Mouse (Mus musculus): Measurements from ENCODE around the gene Dlx3. TPM values are rescaled to one million over a fixed set of nuclear protein-coding genes. Genes with fewer than 3 reads are reported as not detected.

The Dlx3 gene
- polyA plus RNA-seq, 1 experiment = not detected

- Histone ChIP-seq H3K4me3 (ENCODE audit: insufficient read depth, low read length) (no peak overlapping the region), H3K4me1 (ENCODE audit: control insufficient read depth, insufficient read depth, low read length) (no peaks in the 10 kb centered on the region), H3K27ac (ENCODE audit: insufficient read depth, low read length) (no peak overlapping the region)
- TF ChIP-seq CTCF (IDR thresholded peaks at IDR 0.05; ENCODE audit: extremely low read depth, insufficient read depth, low read length) (peak; percentile 96), POLR2A (IDR thresholded peaks at IDR 0.05; ENCODE audit: extremely low read depth, insufficient read depth, low read length) (no peak)
These were observed 1.4 kb upstream of the Dlx3 start for GRCm38 (mm10) chr11:95118505-95118904.

DNA sequence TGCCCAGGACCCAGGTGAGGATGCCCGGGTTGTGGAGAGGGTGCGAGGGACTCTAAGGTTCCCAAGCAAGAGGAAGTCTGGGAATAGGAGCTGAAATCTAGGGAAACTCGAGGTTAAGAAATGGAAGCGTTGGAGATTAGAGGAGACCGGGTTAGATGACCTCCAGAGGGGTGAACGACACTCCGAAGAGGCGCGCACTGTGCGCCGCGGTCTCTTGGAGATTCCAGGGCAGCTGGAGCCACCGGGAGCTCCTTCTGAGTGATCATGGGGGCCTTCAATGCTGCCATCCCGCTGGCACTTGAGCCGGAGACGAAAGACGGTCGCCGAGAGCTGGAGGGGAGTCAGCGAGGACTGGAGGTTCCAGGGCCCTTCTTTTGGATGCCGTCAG lies 708 bp downstream of the Dlx3 start:
- H3K4me1 ChIP-seq (ENCODE audit: control insufficient read depth, insufficient read depth, low read length) = no peaks in the 10 kb centered on the region
- TF ChIP-seq CTCF (IDR thresholded peaks at IDR 0.05; ENCODE audit: extremely low read depth, insufficient read depth, low read length) (no peak), POLR2A (IDR thresholded peaks at IDR 0.05; ENCODE audit: extremely low read depth, insufficient read depth, low read length) (no peak)
- H3K27ac ChIP-seq (ENCODE audit: insufficient read depth, low read length) = no peak overlapping the region
- H3K4me3 ChIP-seq (ENCODE audit: insufficient read depth, low read length) = no peak overlapping the region

DNA sequence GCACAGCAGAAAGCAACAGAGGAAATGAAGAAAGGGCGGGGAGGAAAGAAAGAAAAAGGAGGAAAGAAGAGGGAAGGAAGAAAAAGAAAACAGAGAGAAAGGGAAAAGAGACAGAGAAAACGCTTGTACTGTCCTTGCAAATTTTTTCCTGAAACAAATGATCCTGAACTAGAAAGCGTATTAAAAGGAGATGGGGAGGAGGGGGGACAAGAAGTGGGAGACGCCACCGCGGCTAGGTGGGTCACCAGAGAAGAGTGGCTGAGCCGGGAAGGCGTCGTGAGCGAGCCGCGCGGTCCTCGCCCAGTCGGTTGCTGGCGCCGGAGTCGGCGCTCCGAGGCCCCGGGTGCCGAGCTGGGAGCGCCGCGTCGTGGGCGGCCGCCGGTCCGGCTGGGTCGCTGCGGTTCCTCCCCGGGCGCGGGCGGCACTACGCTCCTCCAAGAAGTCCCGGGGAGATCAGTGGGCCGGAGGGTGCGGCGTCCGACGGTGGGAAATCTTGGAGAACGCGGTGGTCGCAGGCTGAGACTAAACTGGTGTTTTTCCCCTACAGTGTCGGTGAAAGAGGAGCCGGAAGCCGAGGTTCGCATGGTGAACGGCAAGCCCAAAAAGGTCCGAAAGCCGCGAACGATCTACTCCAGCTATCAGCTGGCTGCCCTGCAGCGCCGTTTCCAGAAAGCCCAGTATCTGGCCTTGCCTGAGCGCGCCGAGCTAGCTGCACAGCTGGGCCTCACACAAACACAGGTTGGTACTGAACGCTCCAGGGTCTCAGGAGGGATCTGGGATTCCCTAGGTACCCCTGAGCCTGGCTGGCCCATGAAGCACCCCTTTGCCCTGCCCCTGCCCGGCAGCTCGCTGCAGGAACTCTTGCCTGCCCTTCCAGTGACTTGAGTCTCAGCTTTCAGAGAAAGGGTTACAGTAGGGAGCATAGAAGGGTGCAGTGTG lies 1.5 kb downstream of the Dlx3 start:
- TF ChIP-seq CTCF (IDR thresholded peaks at IDR 0.05; ENCODE audit: extremely low read depth, insufficient read depth, low read length) (no peak), POLR2A (IDR thresholded peaks at IDR 0.05; ENCODE audit: extremely low read depth, insufficient read depth, low read length) (no peak)
- no peak overlapping the region for H3K4me3 ChIP-seq (ENCODE audit: insufficient read depth, low read length)
- no peak overlapping the region for H3K27ac ChIP-seq (ENCODE audit: insufficient read depth, low read length)
- no peaks in the 10 kb centered on the region for H3K4me1 ChIP-seq (ENCODE audit: control insufficient read depth, insufficient read depth, low read length)

DNA sequence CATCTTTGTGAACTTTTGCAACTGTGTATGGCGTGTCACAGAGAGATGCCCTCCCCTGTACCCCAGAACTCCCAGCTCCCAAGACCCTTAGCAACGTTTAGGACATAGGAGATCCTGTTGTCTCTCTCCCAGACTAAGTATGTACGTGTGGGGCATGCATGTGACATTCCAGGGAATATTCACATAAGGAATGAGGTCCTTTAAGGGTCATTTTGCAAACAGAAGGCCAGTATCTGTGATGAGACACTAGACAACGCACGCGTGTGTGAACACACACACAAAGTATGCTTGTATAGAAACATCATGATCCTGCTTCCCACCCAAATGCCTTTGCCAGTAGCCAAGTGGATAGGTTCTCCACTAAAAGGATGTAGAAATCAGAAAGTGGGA lies 2.2 kb downstream of the Dlx3 start:
- Histone ChIP-seq H3K4me3 (ENCODE audit: insufficient read depth, low read length) (no peak overlapping the region), H3K4me1 (ENCODE audit: control insufficient read depth, insufficient read depth, low read length) (no peaks in the 10 kb centered on the region), H3K27ac (ENCODE audit: insufficient read depth, low read length) (no peak overlapping the region)
- TF ChIP-seq CTCF (IDR thresholded peaks at IDR 0.05; ENCODE audit: extremely low read depth, insufficient read depth, low read length) (no peak), POLR2A (IDR thresholded peaks at IDR 0.05; ENCODE audit: extremely low read depth, insufficient read depth, low read length) (no peak)

GRCm38 (mm10) chr11:95125366-95125948 lies 5.5 kb downstream of the Dlx3 start:
- no peak for TF ChIP-seq POLR2A (IDR thresholded peaks at IDR 0.05; ENCODE audit: extremely low read depth, insufficient read depth, low read length)
- TF ChIP-seq CTCF (IDR thresholded peaks at IDR 0.05; ENCODE audit: extremely low read depth, insufficient read depth, low read length) = no peak

GRCm38 (mm10) chr11:95126272-95127245 lies 6.6 kb downstream of the Dlx3 start:
- Histone ChIP-seq H3K4me1 (ENCODE audit: control insufficient read depth, insufficient read depth, low read length) (no peaks in the 10 kb centered on the region), H3K4me3 (ENCODE audit: insufficient read depth, low read length) (no peak overlapping the region), H3K27ac (ENCODE audit: insufficient read depth, low read length) (no peak overlapping the region)
- no peak for TF ChIP-seq CTCF (IDR thresholded peaks at IDR 0.05; ENCODE audit: extremely low read depth, insufficient read depth, low read length)
- TF ChIP-seq POLR2A (IDR thresholded peaks at IDR 0.05; ENCODE audit: extremely low read depth, insufficient read depth, low read length) = no peak

More at GRCm38 (mm10) chr11:95125366-95125948, 5.5 kb downstream of the Dlx3 start:
- Histone ChIP-seq H3K4me3 (ENCODE audit: insufficient read depth, low read length) (no peak overlapping the region), H3K4me1 (ENCODE audit: control insufficient read depth, insufficient read depth, low read length) (no peaks in the 10 kb centered on the region), H3K27ac (ENCODE audit: insufficient read depth, low read length) (no peak overlapping the region)

GRCm38 (mm10) chr11:95128359-95128758 lies 8.4 kb downstream of the Dlx3 start:
- H3K27ac ChIP-seq (ENCODE audit: insufficient read depth, low read length) = no peak overlapping the region
- no peak for TF ChIP-seq POLR2A (IDR thresholded peaks at IDR 0.05; ENCODE audit: extremely low read depth, insufficient read depth, low read length)
- TF ChIP-seq CTCF (IDR thresholded peaks at IDR 0.05; ENCODE audit: extremely low read depth, insufficient read depth, low read length) = no peak
- no peaks in the 10 kb centered on the region for H3K4me1 ChIP-seq (ENCODE audit: control insufficient read depth, insufficient read depth, low read length)
- H3K4me3 ChIP-seq (ENCODE audit: insufficient read depth, low read length) = no peak overlapping the region

DNA sequence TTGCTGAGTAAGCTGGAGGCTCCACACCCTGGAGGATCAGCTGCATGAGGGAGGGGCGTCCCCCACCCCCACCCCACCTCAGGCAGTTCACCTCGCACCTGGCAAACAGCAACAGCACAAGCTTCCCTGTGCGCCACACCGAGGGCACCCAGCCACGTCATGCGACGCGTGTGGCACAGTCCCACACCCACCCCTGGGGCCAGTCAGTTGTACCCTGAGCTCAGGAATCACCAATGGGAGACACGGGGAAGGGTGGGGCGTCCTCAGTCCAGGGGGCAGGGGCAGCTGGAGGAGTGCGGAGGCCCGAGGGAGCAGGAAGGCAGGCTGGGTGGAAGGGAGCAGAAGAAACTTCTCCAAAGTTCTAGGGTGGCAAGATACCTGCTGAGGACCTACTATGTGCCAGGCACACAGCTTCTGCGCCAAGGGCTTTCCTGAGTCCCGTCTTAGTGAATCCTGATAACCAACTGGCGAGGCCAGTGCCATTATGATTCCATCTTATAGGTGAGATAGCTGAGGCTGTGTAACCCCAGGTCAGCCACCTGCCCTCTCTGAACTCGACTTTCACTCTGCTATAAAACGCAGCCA lies 10.8 kb downstream of the Dlx3 start:
- H3K27ac ChIP-seq (ENCODE audit: insufficient read depth, low read length) = no peak overlapping the region
- H3K4me1 ChIP-seq (ENCODE audit: control insufficient read depth, insufficient read depth, low read length) = no peaks in the 10 kb centered on the region
- no peak overlapping the region for H3K4me3 ChIP-seq (ENCODE audit: insufficient read depth, low read length)
- TF ChIP-seq POLR2A (IDR thresholded peaks at IDR 0.05; ENCODE audit: extremely low read depth, insufficient read depth, low read length) = no peak
- no peak for TF ChIP-seq CTCF (IDR thresholded peaks at IDR 0.05; ENCODE audit: extremely low read depth, insufficient read depth, low read length)

DNA sequence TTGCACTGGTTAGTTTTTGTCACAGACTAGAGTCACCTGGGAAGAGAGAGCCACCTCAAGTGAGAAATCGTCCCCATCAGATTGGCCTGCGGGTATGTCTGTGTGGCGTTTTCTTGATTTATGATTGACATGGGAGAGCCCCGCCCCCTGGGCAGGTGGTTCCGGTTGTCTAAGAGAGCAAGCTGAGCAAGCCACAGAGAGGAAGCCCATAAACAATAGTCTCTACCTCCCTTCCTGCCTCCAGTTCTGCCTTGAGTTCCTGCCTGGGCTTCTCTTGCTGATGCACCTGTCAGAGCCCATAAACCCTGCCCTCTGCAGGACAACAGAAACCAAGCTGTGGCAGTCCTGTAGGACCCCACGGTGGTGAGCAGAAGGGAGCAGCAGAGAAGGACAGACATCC lies 13.4 kb downstream of the Dlx3 start:
- TF ChIP-seq CTCF (IDR thresholded peaks at IDR 0.05; ENCODE audit: extremely low read depth, insufficient read depth, low read length) = no peak
- TF ChIP-seq POLR2A (IDR thresholded peaks at IDR 0.05; ENCODE audit: extremely low read depth, insufficient read depth, low read length) = no peak
- Histone ChIP-seq H3K4me1 (ENCODE audit: control insufficient read depth, insufficient read depth, low read length) (no peaks in the 10 kb centered on the region), H3K27ac (ENCODE audit: insufficient read depth, low read length) (no peak overlapping the region), H3K4me3 (ENCODE audit: insufficient read depth, low read length) (no peak overlapping the region)
